Mouse (Mus musculus) liver, embryonic 15.5 days (tissue): Measurements from ENCODE around the gene Vmn2r6. TPM values are rescaled to one million over a fixed set of nuclear protein-coding genes. Genes with fewer than 3 reads are reported as not detected.
"Not testable (repeated sequence)": the region's sequence is repeated elsewhere in the genome, so short reads cannot be mapped to it uniquely, and the experiment has no call there.

Experiments
- ATAC-seq: fragments of 200-750 bp; cut with Nextera tagmentation; 2 replicates; pipeline ENCODE4 v1.8.0; 2017; ENCODE audit warnings: moderate number of reproducible peaks, mild to moderate bottlenecking, moderate library complexity; ENCODE audit not compliant: insufficient read depth
- H3K27ac ChIP-seq: fragments of 300-500 bp; sonication (generic); replicated peaks from 2 replicates; pipeline ENCODE4 v1.5.1; 2015; ENCODE audit warnings: mild to moderate bottlenecking, inconsistent platforms
- H3K27me3 ChIP-seq: fragments of 300-500 bp; sonication (generic); 2 replicates; pipeline ENCODE4 v1.6.1; 2015; ENCODE audit warnings: mild to moderate bottlenecking, inconsistent platforms
- H3K36me3 ChIP-seq: fragments of 300-500 bp; sonication (generic); replicated peaks from 2 replicates; pipeline ENCODE4 v1.6.1; 2015; ENCODE audit warnings: moderate library complexity, mild to moderate bottlenecking, inconsistent platforms
- H3K4me1 ChIP-seq: fragments of 300-500 bp; sonication (generic); replicated peaks from 2 replicates; pipeline ENCODE4 v1.6.1; 2015; ENCODE audit warnings: inconsistent platforms
- H3K4me2 ChIP-seq: fragments of 300-500 bp; sonication (generic); 2 replicates; pipeline ENCODE4 v1.6.1; 2015; ENCODE audit warnings: moderate library complexity, mild to moderate bottlenecking, inconsistent platforms
- H3K4me3 ChIP-seq: fragments of 300-500 bp; sonication (generic); replicated peaks from 2 replicates; pipeline ENCODE4 v1.5.1; 2015; ENCODE audit warnings: mild to moderate bottlenecking, inconsistent platforms
- H3K9ac ChIP-seq: fragments of 300-500 bp; sonication (generic); 2 replicates; pipeline ENCODE4 v1.6.1; 2015; ENCODE audit warnings: moderate library complexity, mild to moderate bottlenecking, inconsistent platforms
- H3K9me3 ChIP-seq: fragments of 300-500 bp; sonication (generic); replicated peaks from 2 replicates; pipeline ENCODE4 v1.6.1; 2016; ENCODE audit warnings: inconsistent platforms
- WGBS: fragments of 180-500 bp; shearing (Covaris S2); methylation state at CpG from one replicate; pipeline ENCODE4 v1.1.7; 2015; ENCODE audit warnings: mixed read lengths; ENCODE audit not compliant: insufficient replicate concordance; 5-methylcytosine and 5-hydroxymethylcytosine counted together
- polyA plus RNA-seq: library from polyadenylated mRNA; unstranded; fragments of >200 nt; fragmentation: Nextera tagmentation; extraction: Ambion mirVana; gene quantifications from 2 replicates; pipeline ENCODE4 v1.2.1, GENCODE M21; 2015

The Vmn2r6 gene
- polyA plus RNA-seq: not detected in 2 replicates

DNA sequence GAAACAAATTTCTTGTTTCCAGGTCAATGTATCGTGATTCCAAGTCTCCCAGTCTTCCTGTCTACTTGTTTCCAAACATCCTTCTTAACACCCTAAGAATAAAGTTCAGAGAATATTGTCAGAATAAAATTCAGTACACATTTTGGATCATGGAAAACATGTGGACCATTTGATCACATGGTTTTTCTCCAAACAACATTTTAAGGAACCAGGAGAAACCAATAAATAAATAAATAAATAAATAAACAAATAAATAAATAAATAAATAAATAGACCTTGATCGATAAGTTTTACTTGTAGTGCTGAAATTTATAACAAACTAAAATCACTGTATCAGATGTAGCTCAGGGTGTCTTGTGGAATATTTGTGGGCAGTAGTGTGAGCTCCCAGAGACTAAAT, at the start of gene Vmn2r6:
Gene Vmn2r6, minus strand, starts transcription at position 101 of the 400 bp plus-strand sequence.
- 66% methylated on average over 2 of the region's 2 CpGs for WGBS
- H3K27me3 ChIP-seq, H3K36me3 ChIP-seq, H3K9me3 ChIP-seq, H3K4me3 ChIP-seq, H3K27ac ChIP-seq, ATAC-seq, H3K4me1 ChIP-seq, H3K4me2 ChIP-seq, H3K9ac ChIP-seq: not testable (repeated sequence)

DNA sequence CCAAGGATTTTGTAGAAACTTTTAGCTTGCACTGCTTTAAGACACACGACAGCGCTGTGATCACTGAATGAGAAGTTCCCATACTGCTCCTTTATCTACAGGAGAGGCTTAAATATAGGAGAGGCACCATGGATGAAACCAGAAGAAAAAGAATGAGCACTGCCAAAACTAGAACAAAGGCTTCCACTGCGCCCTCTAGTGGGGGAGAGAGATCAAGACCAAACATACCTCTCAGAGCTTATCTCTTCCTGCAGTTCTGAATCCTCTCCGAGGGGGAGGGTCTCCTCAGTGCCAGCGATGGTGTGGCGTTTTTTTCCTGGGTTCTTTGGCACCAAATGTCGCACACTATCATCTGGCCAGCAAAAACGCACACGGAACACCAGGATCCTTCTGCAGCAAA, 22.0 kb upstream of the Vmn2r6 start:
- Histone ChIP-seq H3K27me3 (no peaks in the 10 kb centered on the region), H3K36me3 (no peaks in the 10 kb centered on the region)
- 63% methylated on average over 9 of the region's 9 CpGs for WGBS

DNA sequence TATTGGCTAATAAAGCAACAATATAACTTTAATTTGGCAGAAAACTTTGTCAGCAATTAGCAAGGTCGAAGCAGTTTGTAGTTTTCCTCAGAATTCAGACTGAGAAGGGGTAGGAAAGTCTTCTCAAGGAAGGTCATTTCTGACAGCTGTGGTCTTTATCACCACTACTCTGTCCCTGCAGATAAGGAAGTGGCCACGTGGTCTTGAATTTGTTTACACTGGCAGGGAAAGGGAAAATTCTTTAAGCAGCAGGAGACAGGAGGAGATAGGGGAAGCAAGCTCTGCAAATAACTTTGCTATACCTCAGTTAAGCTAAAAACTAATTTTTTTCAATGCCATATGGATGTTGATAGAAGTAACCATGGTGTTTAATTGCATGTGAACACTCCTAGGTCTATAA, 3.2 kb upstream of the Vmn2r6 start:
- H3K27me3 ChIP-seq, H3K27ac ChIP-seq, H3K4me3 ChIP-seq, H3K4me2 ChIP-seq, ATAC-seq, H3K9me3 ChIP-seq, H3K4me1 ChIP-seq, H3K9ac ChIP-seq, H3K36me3 ChIP-seq: not testable (repeated sequence)
- WGBS: 0% methylated on average over 2 of the region's 2 CpGs

More for the DNA sequence above, 22.0 kb upstream of the Vmn2r6 start:
- no peak overlapping the region for H3K9ac ChIP-seq
- H3K4me1 ChIP-seq: no peaks in the 10 kb centered on the region
- H3K9me3 ChIP-seq: no peaks in the 10 kb centered on the region
- no peak overlapping the region for H3K4me3 ChIP-seq
- ATAC-seq: no peak
- no peak overlapping the region for H3K27ac ChIP-seq
- no peak overlapping the region for H3K4me2 ChIP-seq

DNA sequence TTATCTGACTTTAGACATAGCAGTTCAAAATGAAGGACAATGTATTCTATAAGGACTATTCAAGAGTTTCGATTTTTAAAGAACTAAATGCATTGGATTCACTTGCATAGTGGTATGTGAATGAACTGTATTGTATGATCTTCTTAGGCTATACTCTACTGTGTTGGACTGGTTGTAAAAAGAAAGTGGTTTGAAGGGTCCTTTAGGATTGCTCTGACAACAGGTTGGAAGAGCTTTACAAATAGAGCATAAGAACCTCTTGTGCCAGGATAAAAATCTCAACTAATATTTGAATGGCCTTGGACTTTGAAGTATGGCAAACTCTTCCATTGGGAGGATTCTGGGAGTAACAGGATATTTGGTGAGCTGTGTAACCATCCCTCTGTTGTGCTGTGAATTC, 42.0 kb downstream of the Vmn2r6 start:
- 53% methylated on average over 1 of the region's 1 CpGs for WGBS
- not testable (repeated sequence) for H3K9ac ChIP-seq, H3K4me2 ChIP-seq, H3K9me3 ChIP-seq, H3K4me1 ChIP-seq, ATAC-seq, H3K36me3 ChIP-seq, H3K27ac ChIP-seq, H3K4me3 ChIP-seq, H3K27me3 ChIP-seq

DNA sequence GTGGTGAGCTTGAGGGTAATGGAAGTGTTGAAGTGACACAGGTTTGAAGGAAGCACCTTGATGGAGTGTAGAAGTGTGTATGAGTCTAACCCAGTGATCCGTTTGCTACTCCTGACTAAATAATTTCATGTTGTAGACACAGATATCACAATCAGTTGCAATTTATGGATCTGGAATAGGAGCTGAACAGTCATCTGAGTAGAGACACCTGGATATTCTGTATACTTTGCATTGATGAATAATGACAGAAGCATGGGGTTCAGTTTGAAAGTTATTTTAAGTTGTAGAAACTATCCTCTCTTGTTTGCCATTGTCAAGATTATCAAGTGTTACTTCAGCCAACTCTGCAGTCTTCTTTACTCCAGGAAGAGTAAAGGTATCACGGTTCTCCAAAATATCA, 55.9 kb downstream of the Vmn2r6 start, which contains the start of gene Vmn2r5:
Gene Vmn2r5, minus strand, starts transcription at position 101 of the 400 bp plus-strand sequence.
- not testable (repeated sequence) for H3K9ac ChIP-seq, ATAC-seq, H3K4me1 ChIP-seq, H3K4me2 ChIP-seq, H3K27ac ChIP-seq, H3K4me3 ChIP-seq, H3K9me3 ChIP-seq, H3K27me3 ChIP-seq, H3K36me3 ChIP-seq
- WGBS: no CpG with 5 or more reads among the region's 2 CpGs

Other genes with a start within 250 kb of the Vmn2r6 start
- not detected in 2 replicates for gene Vmn2r4, start 150.5 kb downstream of the Vmn2r6 start, polyA plus RNA-seq
- not detected in 2 replicates for gene Vmn2r5, start 56.0 kb downstream of the Vmn2r6 start, polyA plus RNA-seq